Mouse (Mus musculus): Measurements from ENCODE around the gene Gigyf1.

DNA sequence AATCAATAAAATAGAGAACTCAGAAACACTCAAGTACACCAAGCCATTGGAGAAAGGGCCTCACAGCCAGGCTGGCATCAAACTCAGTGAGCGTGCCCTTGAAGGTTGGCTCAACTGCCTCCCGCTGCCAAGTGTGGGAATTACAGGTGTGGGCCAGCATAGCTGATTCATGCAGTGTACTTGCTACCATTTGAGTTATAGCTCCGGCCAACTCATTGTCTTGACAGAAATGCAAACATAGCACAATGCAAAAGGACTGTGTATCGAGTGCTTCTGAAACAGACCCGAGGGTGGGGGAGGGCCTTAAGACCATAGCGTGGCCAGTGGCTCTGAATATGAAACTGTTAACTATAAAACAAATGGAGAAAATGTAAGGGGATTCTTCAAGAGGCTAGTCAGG lies 14.3 kb upstream of the Gigyf1 start:
- peak; percentile 19; the same call in 1 of the 2 replicates for TF ChIP-seq CTCF (IDR thresholded peaks at IDR 0.05; ENCODE audit: control insufficient read depth, insufficient read depth, low read length)
- TF ChIP-seq POLR2A (IDR thresholded peaks at IDR 0.05; ENCODE audit: borderline replicate concordance, control insufficient read depth, low read depth, low read length), result no peak
